Mouse (Mus musculus) liver, adult 10 weeks (tissue): Measurements from ENCODE around the gene Btbd18. TPM values are rescaled to one million over a fixed set of nuclear protein-coding genes. Genes with fewer than 3 reads are reported as not detected.

Experiments
- polyA plus RNA-seq: library from polyadenylated mRNA; stranded (reverse); fragments of 350-450 nt; fragmentation: Illumina TruSeq; extraction: RNeasy Lipid Tissue Mini Kit (QIAGEN cat#74804); gene quantifications from one replicate; pipeline ENCODE4 v1.2.3, GENCODE M21; 2014; ENCODE audit warnings: low read depth, low replicate concordance

Btbd18 gene
- polyA plus RNA-seq, result not detected

GRCm38 (mm10) chr2:84658806-84659205, at the start of gene Btbd18:
Gene Btbd18 (plus strand): TSS chr2:84659079.

GRCm38 (mm10) chr2:84650464-84651195, 8.2 kb upstream of the Btbd18 start, which contains the start of gene Ctnnd1:
Gene Ctnnd1 (minus strand): TSS chr2:84650765.

DNA sequence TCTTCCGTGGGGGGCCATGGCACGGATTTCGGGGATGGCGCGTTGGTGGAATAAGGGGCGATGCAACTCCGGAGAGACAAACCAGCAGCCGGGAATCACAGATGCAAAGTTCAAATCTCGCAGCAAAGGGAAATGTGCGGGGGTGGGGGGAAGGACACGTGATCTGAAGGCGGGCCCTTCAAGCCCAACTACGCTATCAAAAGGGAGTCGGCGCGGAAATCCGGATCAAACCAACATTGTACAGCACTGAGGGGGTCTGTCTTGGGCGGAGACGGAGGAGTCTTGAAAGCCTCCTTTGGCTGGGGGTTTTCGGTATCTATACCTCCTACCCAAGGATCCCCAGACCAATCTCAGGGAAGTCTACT, 11.7 kb downstream of the Btbd18 start, which contains the start of gene Selenoh:
Gene Selenoh (minus strand): TSS at position 202 of the 365 bp plus-strand sequence.

DNA sequence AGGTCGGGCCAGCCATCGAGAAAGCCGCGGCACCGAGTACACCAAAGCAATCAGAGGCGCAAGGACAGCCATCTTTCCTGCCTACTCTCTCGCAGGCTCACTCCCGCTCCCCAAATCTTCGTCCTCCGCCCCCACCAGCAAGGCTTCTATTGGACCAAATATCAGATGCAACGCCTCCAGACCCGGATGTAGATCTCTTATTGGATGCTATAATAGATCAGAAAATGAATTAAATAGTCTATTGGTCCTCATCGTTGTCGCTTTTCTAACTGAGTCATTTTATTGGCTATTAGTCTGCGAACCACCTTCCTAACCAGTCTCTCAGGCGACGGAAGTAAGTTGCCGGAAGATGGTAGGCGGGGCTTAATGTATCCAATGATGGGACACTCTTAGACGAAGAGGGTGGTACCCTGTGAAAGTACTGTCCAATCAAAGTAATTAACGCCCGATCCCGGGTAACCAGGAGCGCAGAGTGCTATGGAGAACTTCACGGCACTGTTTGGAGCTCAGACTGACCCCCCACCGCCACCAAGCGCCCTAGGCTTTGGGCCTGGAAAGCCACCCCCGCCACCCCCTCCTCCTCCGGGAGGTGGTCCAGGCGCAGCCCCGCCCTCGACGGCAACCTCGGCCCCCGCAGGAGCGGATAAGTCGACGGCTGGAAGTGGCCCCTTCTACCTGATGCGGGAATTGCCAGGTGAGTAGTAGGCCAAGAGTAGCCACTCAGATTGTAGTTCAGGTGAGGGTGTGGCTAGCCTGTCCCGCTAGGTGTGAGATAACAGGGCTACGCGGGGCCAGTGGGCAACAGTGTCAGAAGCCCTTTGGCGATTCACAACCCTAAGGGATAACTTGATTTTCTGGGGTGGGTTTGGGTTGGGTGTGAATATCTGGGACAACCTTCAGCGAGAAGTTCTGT, 19.3 kb downstream of the Btbd18 start, which contains the start of the genes Gm28635 and Med19:
Gene Gm28635 (minus strand): TSS at position 74 of the 913 bp plus-strand sequence.
Gene Med19 (plus strand): TSS at position 435 of the 913 bp plus-strand sequence.

GRCm38 (mm10) chr2:84679016-84679415, 20.1 kb downstream of the Btbd18 start, which contains the start of gene Tmx2:
Gene Tmx2 (minus strand): TSS chr2:84679140.

GRCm38 (mm10) chr2:84714811-84715561, 56.1 kb downstream of the Btbd18 start, which contains the start of gene Zdhhc5:
Gene Zdhhc5 (minus strand): TSS chr2:84715180.

Other genes with a start within 250 kb of the Btbd18 start
- gene Calcrl, start 233.7 kb upstream of the Btbd18 start, polyA plus RNA-seq, result 29.6 TPM
- 17.5 TPM for gene Tfpi, start 182.3 kb upstream of the Btbd18 start, polyA plus RNA-seq
- 99.4 TPM for gene Ctnnd1, start 8.3 kb upstream of the Btbd18 start, polyA plus RNA-seq
- 4.8 TPM for gene Selenoh, start 11.7 kb downstream of the Btbd18 start, polyA plus RNA-seq
- gene Gm28635, start 19.0 kb downstream of the Btbd18 start, polyA plus RNA-seq, result not detected
- gene Med19, start 19.3 kb downstream of the Btbd18 start, polyA plus RNA-seq, result 22.4 TPM
- gene Tmx2, start 20.1 kb downstream of the Btbd18 start, polyA plus RNA-seq, result 62.5 TPM
- gene Zdhhc5, start 56.1 kb downstream of the Btbd18 start, polyA plus RNA-seq, result 31.2 TPM
- 19.9 TPM for gene Clp1, start 68.3 kb downstream of the Btbd18 start, polyA plus RNA-seq
- gene Ypel4, start 75.0 kb downstream of the Btbd18 start, polyA plus RNA-seq, result not detected
- not detected for gene Gm19426, start 84.6 kb downstream of the Btbd18 start, polyA plus RNA-seq
- 265 TPM for gene Serping1, start 116.4 kb downstream of the Btbd18 start, polyA plus RNA-seq
- 55.4 TPM for gene Ube2l6, start 139.7 kb downstream of the Btbd18 start, polyA plus RNA-seq
- gene Smtnl1, start 163.6 kb downstream of the Btbd18 start, polyA plus RNA-seq, result not detected
- gene Timm10, start 167.9 kb downstream of the Btbd18 start, polyA plus RNA-seq, result 5.5 TPM
- gene Slc43a1, start 179.8 kb downstream of the Btbd18 start, polyA plus RNA-seq, result 2.0 TPM
- not detected for gene Rtn4rl2, start 227.6 kb downstream of the Btbd18 start, polyA plus RNA-seq